Mouse (Mus musculus) lung, embryonic 14.5 days (tissue): ENCODE measurements around the gene Vangl2. TPM values are rescaled to one million over a fixed set of nuclear protein-coding genes. Genes with fewer than 3 reads are reported as not detected.

Source experiments
- ATAC-seq: fragments of 200-750 bp; cut with Nextera tagmentation; 2 replicates; pipeline ENCODE4 v1.8.0; 2017; ENCODE audit warnings: mild to moderate bottlenecking, moderate TSS enrichment, moderate library complexity; ENCODE audit not compliant: insufficient read depth
- DNase-seq: peaks from one replicate; pipeline ENCODE4 v3.0.0-alpha.2; 2015
- H3K27ac ChIP-seq: fragments of 300-500 bp; sonication (generic); 2 replicates; pipeline ENCODE4 v1.5.1; 2014; ENCODE audit warnings: low read depth, mild to moderate bottlenecking, moderate library complexity
- H3K27me3 ChIP-seq: fragments of 300-500 bp; sonication (generic); 2 replicates; pipeline ENCODE4 v1.6.1; 2014; ENCODE audit warnings: low read length, control low read depth; ENCODE audit not compliant: insufficient read depth
- H3K36me3 ChIP-seq: fragments of 300-500 bp; sonication (generic); 2 replicates; pipeline ENCODE4 v1.6.1; 2014; ENCODE audit warnings: control low read depth; ENCODE audit not compliant: insufficient read depth
- H3K4me1 ChIP-seq: fragments of 300-500 bp; sonication (generic); 2 replicates; pipeline ENCODE4 v1.6.1; 2014; ENCODE audit warnings: antibody characterized with exemption, control low read depth; ENCODE audit not compliant: insufficient read depth
- H3K4me2 ChIP-seq: fragments of 300-500 bp; sonication (generic); 2 replicates; pipeline ENCODE4 v1.6.1; 2014; ENCODE audit warnings: mild to moderate bottlenecking
- H3K4me3 ChIP-seq: fragments of 300-500 bp; sonication (generic); 2 replicates; pipeline ENCODE4 v1.5.1; 2014; ENCODE audit warnings: low read depth, low read length
- H3K9ac ChIP-seq: fragments of 300-500 bp; sonication (generic); 2 replicates; pipeline ENCODE4 v1.6.1; 2014
- H3K9me3 ChIP-seq: fragments of 300-500 bp; sonication (generic); 2 replicates; pipeline ENCODE4 v1.6.1; 2016; ENCODE audit warnings: low read depth, low read length, control low read depth
- CTCF ChIP-seq: IDR thresholded peaks from 2 replicates; pipeline ENCODE4 v1.5.1; 2016; ENCODE audit warnings: antibody characterized with exemption, low read depth
- WGBS: fragments of 180-500 bp; shearing (Covaris S2); extraction: QIAGEN DNeasy Blood & Tissue Kit; methylation state at CpG from one replicate; pipeline ENCODE4 v1.1.7; 2014; 5-methylcytosine and 5-hydroxymethylcytosine counted together
- polyA plus RNA-seq: library from polyadenylated mRNA; unstranded; fragments of >200 nt; fragmentation: Nextera tagmentation; extraction: Ambion mirVana; gene quantifications from 2 replicates; pipeline ENCODE4 v1.2.1, GENCODE M21; 2014

Gene Vangl2
- polyA plus RNA-seq, 1 experiment from 2014 or later = 17.1 TPM

- H3K4me2 ChIP-seq = 0 out of 2 replicates have a peak overlapping the region, but pooled peaks have one; percentile 10
- WGBS = 60% methylated on average over 9 of the region's 9 CpGs
These were observed 12.8 kb downstream of the Vangl2 start for GRCm38 (mm10) chr1:172015312-172015939.

GRCm38 (mm10) chr1:172014771-172015170 lies 13.5 kb downstream of the Vangl2 start:
- TF ChIP-seq CTCF = no peak
- Histone ChIP-seq H3K27me3 (no peaks in the 10 kb centered on the region), H3K4me3 (no peak overlapping the region), H3K9me3 (no peaks in the 10 kb centered on the region), H3K4me1 (peaks cover 26% of the 10 kb centered on the region), H3K36me3 (peaks cover 32% of the 10 kb centered on the region), H3K27ac (no peak overlapping the region), H3K9ac (no peak overlapping the region), H3K4me2 (no peak overlapping the region)
- 72% methylated on average over 9 of the region's 9 CpGs for WGBS
- ATAC-seq (no peak), DNase-seq (no peak)

More at GRCm38 (mm10) chr1:172015312-172015939, 12.8 kb downstream of the Vangl2 start:
- no peak for TF ChIP-seq CTCF
- ATAC-seq = no peak
- Histone ChIP-seq H3K27me3 (no peaks in the 10 kb centered on the region), H3K27ac (no peak overlapping the region), H3K36me3 (peaks cover 26% of the 10 kb centered on the region), H3K9ac (no peak overlapping the region), H3K9me3 (no peaks in the 10 kb centered on the region), H3K4me3 (no peak overlapping the region), H3K4me1 (peaks cover 26% of the 10 kb centered on the region)
- no peak for DNase-seq

- H3K4me1 ChIP-seq = peaks cover 14% of the 10 kb centered on the region
- no peak overlapping the region for H3K4me2 ChIP-seq
- WGBS = 16% methylated on average over 5 of the region's 5 CpGs
- ATAC-seq (0 out of 2 replicates have a peak, but pooled peaks have one; percentile 59), DNase-seq (peak; percentile 87)
- no peak overlapping the region for H3K4me3 ChIP-seq
- no peaks in the 10 kb centered on the region for H3K9me3 ChIP-seq
- H3K27ac ChIP-seq = no peak overlapping the region
- H3K9ac ChIP-seq = no peak overlapping the region
- TF ChIP-seq CTCF = peak; percentile 79
- H3K27me3 ChIP-seq = no peaks in the 10 kb centered on the region
- peaks cover 58% of the 10 kb centered on the region for H3K36me3 ChIP-seq
These were observed 16.2 kb downstream of the Vangl2 start for GRCm38 (mm10) chr1:172012030-172012429.

GRCm38 (mm10) chr1:172010042-172010824 lies 18.0 kb downstream of the Vangl2 start:
- DNase-seq (no peak), ATAC-seq (no peak)

GRCm38 (mm10) chr1:172009406-172009805 lies 18.8 kb downstream of the Vangl2 start:
- no peak for ATAC-seq
- H3K9me3 ChIP-seq = no peaks in the 10 kb centered on the region
- no peak overlapping the region for H3K27ac ChIP-seq
- H3K4me2 ChIP-seq = no peak overlapping the region
- TF ChIP-seq CTCF = no peak
- no peak for DNase-seq
- no peaks in the 10 kb centered on the region for H3K4me1 ChIP-seq
- no peak overlapping the region for H3K4me3 ChIP-seq
- 93% methylated on average over 21 of the region's 21 CpGs for WGBS
- peaks cover 82% of the 10 kb centered on the region for H3K36me3 ChIP-seq
- H3K9ac ChIP-seq = no peak overlapping the region
- no peaks in the 10 kb centered on the region for H3K27me3 ChIP-seq

More at GRCm38 (mm10) chr1:172010042-172010824, 18.0 kb downstream of the Vangl2 start:
- Histone ChIP-seq H3K27me3 (no peaks in the 10 kb centered on the region), H3K4me1 (no peaks in the 10 kb centered on the region), H3K9me3 (no peaks in the 10 kb centered on the region), H3K4me3 (no peak overlapping the region), H3K27ac (no peak overlapping the region), H3K9ac (no peak overlapping the region), H3K4me2 (no peak overlapping the region), H3K36me3 (peaks cover 73% of the 10 kb centered on the region)
- no peak for TF ChIP-seq CTCF
- 89% methylated on average over 20 of the region's 20 CpGs for WGBS

GRCm38 (mm10) chr1:172008351-172008750 lies 19.9 kb downstream of the Vangl2 start:
- no peak for TF ChIP-seq CTCF
- Histone ChIP-seq H3K4me1 (no peaks in the 10 kb centered on the region), H3K9me3 (no peaks in the 10 kb centered on the region), H3K27me3 (no peaks in the 10 kb centered on the region), H3K27ac (no peak overlapping the region), H3K4me3 (no peak overlapping the region), H3K9ac (no peak overlapping the region), H3K36me3 (peaks cover 90% of the 10 kb centered on the region), H3K4me2 (no peak overlapping the region)
- 93% methylated on average over 9 of the region's 9 CpGs for WGBS
- no peak for DNase-seq
- no peak for ATAC-seq

GRCm38 (mm10) chr1:172007761-172008160 lies 20.5 kb downstream of the Vangl2 start:
- Histone ChIP-seq H3K9me3 (no peaks in the 10 kb centered on the region), H3K27ac (no peak overlapping the region), H3K4me1 (no peaks in the 10 kb centered on the region), H3K9ac (no peak overlapping the region), H3K4me2 (no peak overlapping the region), H3K4me3 (no peak overlapping the region), H3K36me3 (peaks cover 90% of the 10 kb centered on the region), H3K27me3 (no peaks in the 10 kb centered on the region)
- no peak for TF ChIP-seq CTCF
- ATAC-seq (no peak), DNase-seq (no peak)
- WGBS = 96% methylated on average over 21 of the region's 21 CpGs
